Mouse (Mus musculus) liver, adult 2 months (tissue): ENCODE measurements around the gene Agpat2. TPM values are rescaled to one million over a fixed set of nuclear protein-coding genes. Genes with fewer than 3 reads are reported as not detected.

Source experiments
- DNase-seq: peaks from one replicate; pipeline ENCODE4 v3.0.0-alpha.2; 2011; ENCODE audit warnings: low read depth, low spot score; ENCODE audit errors: extremely low read depth
- H3K27ac ChIP-seq: fragments of 200-500 bp; replicated peaks from 2 replicates; pipeline ENCODE4 v1.5.1; 2012; ENCODE audit warnings: low read depth, mild to moderate bottlenecking, control low read depth, inconsistent platforms, low read length; ENCODE audit not compliant: insufficient read depth
- H3K27me3 ChIP-seq: fragments of 200-500 bp; 2 replicates; pipeline ENCODE4 v1.6.1; 2012; ENCODE audit warnings: mild to moderate bottlenecking, moderate library complexity, low read length, inconsistent platforms; ENCODE audit not compliant: control insufficient read depth, insufficient read depth
- H3K36me3 ChIP-seq: fragments of 200-500 bp; 2 replicates; pipeline ENCODE4 v1.6.1; 2012; ENCODE audit warnings: low read length, inconsistent platforms; ENCODE audit not compliant: control insufficient read depth, insufficient read depth
- H3K4me1 ChIP-seq: fragments of 200-500 bp; 2 replicates; pipeline ENCODE4 v1.6.1; 2011; ENCODE audit warnings: low read length; ENCODE audit not compliant: control insufficient read depth, insufficient read depth
- H3K4me3 ChIP-seq: fragments of 200-500 bp; 2 replicates; pipeline ENCODE4 v1.5.1; 2011; ENCODE audit warnings: low read depth, mild to moderate bottlenecking, control low read depth, low read length, moderate library complexity; ENCODE audit not compliant: insufficient read depth
- H3K79me2 ChIP-seq: fragments of 200-500 bp; 2 replicates; pipeline ENCODE4 v1.6.1; 2012; ENCODE audit warnings: inconsistent platforms, mild to moderate bottlenecking, low read length, moderate library complexity; ENCODE audit not compliant: control insufficient read depth, insufficient read depth
- H3K9ac ChIP-seq: fragments of 200-500 bp; 2 replicates; pipeline ENCODE4 v1.6.1; 2012; ENCODE audit warnings: low read depth, mild to moderate bottlenecking, control low read depth, inconsistent platforms, low read length
- CTCF ChIP-seq: fragments of 200-500 bp; IDR thresholded peaks from 2 replicates; pipeline ENCODE4 v1.5.1; 2011; ENCODE audit warnings: low read depth, low read length, control low read depth
- POLR2A ChIP-seq: fragments of 200-500 bp; IDR thresholded peaks from 2 replicates; pipeline ENCODE4 v1.6.1; 2011; ENCODE audit warnings: low read length, control low read depth; ENCODE audit not compliant: insufficient read depth; ENCODE audit errors: extremely low read depth
- WGBS: fragments of 180-500 bp; shearing (Covaris S2); methylation state at CpG from one replicate; pipeline ENCODE4 v1.1.7; 2018; 5-methylcytosine and 5-hydroxymethylcytosine counted together
- polyA plus RNA-seq: library from polyadenylated mRNA; depleted of rRNA; stranded (reverse); fragments of >200 nt; gene quantifications from 2 replicates; pipeline ENCODE4 v1.2.3, GENCODE M21; 2012
- total RNA-seq: library from RNA; depleted of rRNA; stranded (reverse); fragments of >200 nt; gene quantifications from 2 replicates; pipeline ENCODE4 v1.2.3, GENCODE M21; 2014

The Agpat2 gene
- total and polyA plus RNA-seq, 2 experiments, result 116 to 421 TPM

GRCm38 (mm10) chr2:26575865-26576264 lies 28.4 kb downstream of the Agpat2 start:
- Histone ChIP-seq H3K79me2 (no peaks in the 10 kb centered on the region), H3K27me3 (no peaks in the 10 kb centered on the region), H3K4me1 (peaks cover 4% of the 10 kb centered on the region; the same call in 1 of the 2 replicates), H3K9ac (no peak overlapping the region), H3K27ac (peak overlapping the region; percentile 85), H3K36me3 (no peaks in the 10 kb centered on the region), H3K4me3 (no peak overlapping the region)
- WGBS, result 78% methylated on average over 4 of the region's 4 CpGs
- DNase-seq, result no peak
- TF ChIP-seq CTCF (no peak), POLR2A (no peak)

GRCm38 (mm10) chr2:26575378-26575777 lies 28.8 kb downstream of the Agpat2 start:
- Histone ChIP-seq H3K4me3 (no peak overlapping the region), H3K36me3 (no peaks in the 10 kb centered on the region), H3K79me2 (no peaks in the 10 kb centered on the region), H3K9ac (0 out of 2 replicates have a peak overlapping the region, but pooled peaks have one; percentile 21), H3K4me1 (peaks cover 4% of the 10 kb centered on the region; the same call in 1 of the 2 replicates), H3K27me3 (no peaks in the 10 kb centered on the region), H3K27ac (peak overlapping the region; percentile 75)
- TF ChIP-seq POLR2A, result no peak
- no peak for DNase-seq
- 93% methylated on average over 1 of the region's 1 CpGs for WGBS

GRCm38 (mm10) chr2:26574862-26575261 lies 29.4 kb downstream of the Agpat2 start:
- H3K79me2 ChIP-seq, result no peaks in the 10 kb centered on the region
- DNase-seq, result no peak
- TF ChIP-seq POLR2A (no peak), CTCF (no peak)
- no peak overlapping the region for H3K9ac ChIP-seq
- H3K4me1 ChIP-seq, result peaks cover 4% of the 10 kb centered on the region; the same call in 1 of the 2 replicates
- no peak overlapping the region for H3K4me3 ChIP-seq
- no peaks in the 10 kb centered on the region for H3K27me3 ChIP-seq
- H3K27ac ChIP-seq, result peak overlapping the region; percentile 75
- no peaks in the 10 kb centered on the region for H3K36me3 ChIP-seq
- 74% methylated on average over 5 of the region's 5 CpGs for WGBS

DNA sequence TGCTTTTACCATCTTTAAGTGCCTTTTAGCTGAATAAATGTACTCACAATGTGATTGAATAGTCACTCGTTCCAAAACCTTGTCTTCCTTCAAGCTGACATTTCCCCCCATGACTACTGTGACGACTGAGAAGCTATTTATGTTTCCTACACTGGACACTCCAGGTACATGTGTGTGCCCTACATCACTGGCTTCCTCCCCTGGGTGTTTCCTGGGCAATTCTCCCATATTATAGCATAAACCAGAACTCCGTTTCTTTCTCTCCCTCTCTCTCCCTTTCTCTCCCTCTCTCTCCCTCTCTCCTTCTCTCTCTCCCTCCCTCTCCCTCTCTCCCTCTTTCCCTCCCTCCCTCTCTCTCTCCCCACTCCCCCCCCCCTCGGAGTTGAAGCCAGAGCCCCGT lies 30.4 kb downstream of the Agpat2 start:
- H3K4me3 ChIP-seq, result no peak overlapping the region
- no peaks in the 10 kb centered on the region for H3K79me2 ChIP-seq
- DNase-seq, result no peak
- no peak overlapping the region for H3K9ac ChIP-seq
- H3K4me1 ChIP-seq, result peaks cover 4% of the 10 kb centered on the region; the same call in 1 of the 2 replicates
- TF ChIP-seq POLR2A (no peak), CTCF (no peak)
- WGBS, result 43% methylated on average over 5 of the region's 5 CpGs
- peak overlapping the region; percentile 24; the same call in 1 of the 2 replicates for H3K27ac ChIP-seq
- no peaks in the 10 kb centered on the region for H3K27me3 ChIP-seq
- no peaks in the 10 kb centered on the region for H3K36me3 ChIP-seq

DNA sequence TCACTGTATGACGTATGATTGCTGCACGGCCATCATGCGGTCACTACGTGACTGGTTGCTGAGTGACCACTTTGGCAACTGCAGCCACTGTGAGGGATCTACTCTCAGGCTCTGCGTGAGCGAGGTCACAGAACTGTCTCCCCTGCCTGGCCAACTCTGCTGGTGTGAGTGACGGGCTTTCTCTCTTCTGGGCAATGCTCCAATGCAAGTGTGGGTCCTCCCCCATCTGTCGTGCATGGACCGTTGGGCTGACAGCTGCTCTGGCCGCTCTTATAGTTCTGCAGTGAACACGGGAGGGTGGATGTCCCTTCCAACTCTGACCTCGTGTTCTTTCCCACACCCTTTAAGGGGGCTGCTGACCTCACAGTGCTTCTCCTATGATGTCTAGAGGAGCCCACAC lies 30.8 kb downstream of the Agpat2 start:
- Histone ChIP-seq H3K79me2 (no peaks in the 10 kb centered on the region), H3K27ac (peak overlapping the region; percentile 24; the same call in 1 of the 2 replicates), H3K4me1 (peaks cover 4% of the 10 kb centered on the region; the same call in 1 of the 2 replicates), H3K9ac (no peak overlapping the region), H3K27me3 (no peaks in the 10 kb centered on the region), H3K36me3 (no peaks in the 10 kb centered on the region), H3K4me3 (no peak overlapping the region)
- TF ChIP-seq CTCF (no peak), POLR2A (no peak)
- WGBS, result 63% methylated on average over 12 of the region's 12 CpGs
- no peak for DNase-seq

GRCm38 (mm10) chr2:26571826-26572225 lies 32.4 kb downstream of the Agpat2 start:
- Histone ChIP-seq H3K36me3 (no peaks in the 10 kb centered on the region), H3K4me1 (peaks cover 4% of the 10 kb centered on the region; the same call in 1 of the 2 replicates), H3K9ac (no peak overlapping the region), H3K79me2 (no peaks in the 10 kb centered on the region), H3K4me3 (no peak overlapping the region), H3K27ac (peak overlapping the region; percentile 67), H3K27me3 (no peaks in the 10 kb centered on the region)
- TF ChIP-seq CTCF (no peak), POLR2A (no peak)
- no peak for DNase-seq
- 62% methylated on average over 5 of the region's 5 CpGs for WGBS
